Mouse (Mus musculus): Measurements from ENCODE around the gene Sgsm1. TPM values are rescaled to one million over a fixed set of nuclear protein-coding genes. Genes with fewer than 3 reads are reported as not detected.

Gene Sgsm1
- polyA plus RNA-seq, 1 experiment, result 1.8 TPM

DNA sequence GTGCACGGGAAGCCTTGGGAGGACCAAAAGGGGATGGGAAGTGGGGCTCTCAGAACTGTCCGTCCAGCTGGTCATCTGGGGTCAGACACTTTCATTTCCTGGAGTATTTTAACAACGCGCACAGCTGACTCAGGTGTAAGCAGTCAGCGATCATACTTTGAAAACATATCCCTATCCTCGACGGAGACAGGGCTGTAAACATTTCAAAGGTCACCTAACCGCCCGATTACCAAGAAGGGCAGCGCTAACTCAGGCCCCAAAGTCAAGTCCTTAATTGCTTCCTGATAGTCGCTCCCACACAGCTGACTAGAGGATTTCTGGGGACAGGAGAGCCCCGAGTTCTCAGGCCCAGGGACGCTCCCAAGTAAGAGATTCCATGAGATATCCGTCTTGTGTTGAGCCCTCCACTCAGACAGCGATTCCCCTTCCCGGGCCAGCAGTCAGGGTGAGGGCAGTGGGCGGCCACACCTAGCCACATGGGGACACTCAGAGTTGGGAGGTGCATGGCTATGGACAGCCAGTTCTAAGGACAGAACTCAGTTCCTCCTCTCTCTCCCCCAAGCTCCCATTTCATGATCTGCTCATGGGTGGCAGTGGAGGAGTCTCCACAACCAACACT lies 91.9 kb downstream of the Sgsm1 start:
- Histone ChIP-seq H3K4me3 (ENCODE audit: control insufficient read depth, low read depth, low read length) (no peak overlapping the region), H3K4me1 (ENCODE audit: control insufficient read depth, insufficient read depth, low read length) (peaks cover 10% of the 10 kb centered on the region), H3K27ac (ENCODE audit: control insufficient read depth, insufficient read depth, low read depth, low read length) (peak overlapping the region; percentile 11; the same call in 1 of the 2 replicates), H3K36me3 (ENCODE audit: control insufficient read depth, insufficient read depth, low read length) (no peaks in the 10 kb centered on the region), H3K27me3 (ENCODE audit: control insufficient read depth, insufficient read depth, low read length) (no peaks in the 10 kb centered on the region)
- TF ChIP-seq CTCF (IDR thresholded peaks at IDR 0.05; ENCODE audit: control insufficient read depth, insufficient read depth, insufficient replicate concordance, low read depth, low read length) (no peak), POLR2A (IDR thresholded peaks at IDR 0.05; ENCODE audit: control insufficient read depth, low read depth, low read length) (no peak)

DNA sequence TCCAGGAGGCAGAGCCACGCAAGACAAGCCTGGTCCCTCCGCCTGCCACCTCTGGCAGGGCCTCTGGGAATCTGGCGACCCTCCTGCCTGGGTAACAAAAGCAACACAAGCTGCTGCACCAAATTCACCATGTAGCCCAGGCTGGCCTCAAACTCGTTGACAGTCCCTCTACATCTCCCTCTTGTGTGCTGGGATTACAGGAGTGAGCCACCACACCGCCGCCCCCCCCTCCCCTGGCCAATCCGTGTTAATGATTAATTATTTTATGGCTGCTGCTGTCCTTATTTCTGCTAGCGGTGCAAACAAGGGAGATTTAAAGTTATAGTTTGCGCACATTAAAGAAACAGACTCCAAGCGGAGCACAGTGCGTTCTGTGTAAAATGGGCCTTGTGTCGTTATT lies 93.5 kb downstream of the Sgsm1 start:
- H3K4me1 ChIP-seq (ENCODE audit: control insufficient read depth, insufficient read depth, low read length), result peaks cover 10% of the 10 kb centered on the region
- no peak for TF ChIP-seq POLR2A (IDR thresholded peaks at IDR 0.05; ENCODE audit: control insufficient read depth, low read depth, low read length)
- TF ChIP-seq CTCF (IDR thresholded peaks at IDR 0.05; ENCODE audit: control insufficient read depth, insufficient read depth, insufficient replicate concordance, low read depth, low read length), result no peak
- no peak overlapping the region for H3K27ac ChIP-seq (ENCODE audit: control insufficient read depth, insufficient read depth, low read depth, low read length)
- H3K36me3 ChIP-seq (ENCODE audit: control insufficient read depth, insufficient read depth, low read length), result no peaks in the 10 kb centered on the region
- no peaks in the 10 kb centered on the region for H3K27me3 ChIP-seq (ENCODE audit: control insufficient read depth, insufficient read depth, low read length)
- H3K4me3 ChIP-seq (ENCODE audit: control insufficient read depth, low read depth, low read length), result no peak overlapping the region

DNA sequence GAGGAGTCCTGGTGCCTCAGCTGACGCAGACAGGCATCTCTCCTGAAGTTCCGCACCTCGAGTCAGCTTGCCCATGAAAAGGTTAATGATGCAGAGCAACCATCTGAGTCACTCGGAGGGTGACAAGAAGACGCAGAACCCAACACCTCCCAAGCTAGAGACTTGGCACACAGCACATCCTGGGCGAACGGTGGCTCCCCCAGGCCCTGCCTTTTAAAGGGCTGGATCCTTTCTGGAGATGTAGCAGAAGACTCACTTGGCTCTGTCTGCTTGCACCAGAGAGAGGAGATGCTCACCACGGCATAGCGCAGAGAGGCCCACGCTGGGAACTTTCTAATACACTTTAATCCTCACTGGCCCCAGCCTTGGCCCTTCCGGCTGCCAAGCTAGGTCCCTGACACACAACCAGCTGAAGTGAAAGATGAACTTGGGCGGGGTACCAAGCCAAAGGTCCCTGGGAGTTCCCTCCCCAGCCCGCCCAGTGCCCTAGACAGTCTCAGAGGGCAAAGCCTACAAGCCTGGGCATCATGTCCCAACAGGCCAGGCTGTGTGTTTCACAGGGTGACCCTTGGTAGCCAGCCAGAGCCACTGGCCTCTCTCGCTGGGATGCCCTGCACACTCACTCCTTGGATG lies 94.1 kb downstream of the Sgsm1 start:
- Histone ChIP-seq H3K27me3 (ENCODE audit: control insufficient read depth, insufficient read depth, low read length) (no peaks in the 10 kb centered on the region), H3K27ac (ENCODE audit: control insufficient read depth, insufficient read depth, low read depth, low read length) (peak overlapping the region; percentile 32; the same call in 1 of the 2 replicates), H3K36me3 (ENCODE audit: control insufficient read depth, insufficient read depth, low read length) (no peaks in the 10 kb centered on the region), H3K4me3 (ENCODE audit: control insufficient read depth, low read depth, low read length) (no peak overlapping the region), H3K4me1 (ENCODE audit: control insufficient read depth, insufficient read depth, low read length) (peaks cover 10% of the 10 kb centered on the region)
- TF ChIP-seq POLR2A (IDR thresholded peaks at IDR 0.05; ENCODE audit: control insufficient read depth, low read depth, low read length) (no peak), CTCF (IDR thresholded peaks at IDR 0.05; ENCODE audit: control insufficient read depth, insufficient read depth, insufficient replicate concordance, low read depth, low read length) (no peak)

DNA sequence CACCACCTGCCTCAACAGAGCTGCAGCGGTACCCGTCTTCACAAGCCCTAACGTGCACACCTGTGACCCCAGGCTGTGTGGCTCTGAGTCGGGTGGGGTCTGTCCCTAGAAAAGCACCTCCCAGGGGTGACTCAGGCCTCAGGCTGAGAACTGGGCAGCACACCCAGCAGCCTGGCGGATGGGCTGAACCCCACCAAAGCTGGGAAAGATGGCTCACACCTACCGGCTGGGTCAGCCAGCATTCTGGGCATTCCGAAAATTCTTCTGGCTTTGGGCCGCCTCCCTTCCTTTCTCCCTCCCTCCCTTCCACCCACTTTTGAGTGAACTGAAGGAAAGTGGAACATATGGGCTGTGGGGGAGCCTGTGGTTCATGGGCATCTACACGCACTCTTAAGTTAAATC lies 95.0 kb downstream of the Sgsm1 start:
- TF ChIP-seq POLR2A (IDR thresholded peaks at IDR 0.05; ENCODE audit: control insufficient read depth, low read depth, low read length), result no peak
- TF ChIP-seq CTCF (IDR thresholded peaks at IDR 0.05; ENCODE audit: control insufficient read depth, insufficient read depth, insufficient replicate concordance, low read depth, low read length), result no peak
- peaks cover 4% of the 10 kb centered on the region for H3K4me1 ChIP-seq (ENCODE audit: control insufficient read depth, insufficient read depth, low read length)
- 0 out of 2 replicates have a peak overlapping the region, but pooled peaks have one; percentile 32 for H3K27ac ChIP-seq (ENCODE audit: control insufficient read depth, insufficient read depth, low read depth, low read length)
- no peaks in the 10 kb centered on the region for H3K27me3 ChIP-seq (ENCODE audit: control insufficient read depth, insufficient read depth, low read length)
- no peak overlapping the region for H3K4me3 ChIP-seq (ENCODE audit: control insufficient read depth, low read depth, low read length)
- no peaks in the 10 kb centered on the region for H3K36me3 ChIP-seq (ENCODE audit: control insufficient read depth, insufficient read depth, low read length)

- Histone ChIP-seq H3K4me1 (ENCODE audit: control insufficient read depth, insufficient read depth, low read length) (peaks cover 2% of the 10 kb centered on the region; the same call in 1 of the 2 replicates), H3K4me3 (ENCODE audit: control insufficient read depth, low read depth, low read length) (no peak overlapping the region), H3K36me3 (ENCODE audit: control insufficient read depth, insufficient read depth, low read length) (no peaks in the 10 kb centered on the region), H3K27me3 (ENCODE audit: control insufficient read depth, insufficient read depth, low read length) (no peaks in the 10 kb centered on the region), H3K27ac (ENCODE audit: control insufficient read depth, insufficient read depth, low read depth, low read length) (no peak overlapping the region)
- TF ChIP-seq POLR2A (IDR thresholded peaks at IDR 0.05; ENCODE audit: control insufficient read depth, low read depth, low read length) (no peak), CTCF (IDR thresholded peaks at IDR 0.05; ENCODE audit: control insufficient read depth, insufficient read depth, insufficient replicate concordance, low read depth, low read length) (no peak)
Observed at GRCm38 (mm10) chr5:113214455-113214854, 96.1 kb downstream of the Sgsm1 start.

- H3K27ac ChIP-seq (ENCODE audit: control insufficient read depth, insufficient read depth, low read depth, low read length), result no peak overlapping the region
- no peaks in the 10 kb centered on the region for H3K36me3 ChIP-seq (ENCODE audit: control insufficient read depth, insufficient read depth, low read length)
- TF ChIP-seq CTCF (IDR thresholded peaks at IDR 0.05; ENCODE audit: control insufficient read depth, insufficient read depth, insufficient replicate concordance, low read depth, low read length), result no peak
- TF ChIP-seq POLR2A (IDR thresholded peaks at IDR 0.05; ENCODE audit: control insufficient read depth, low read depth, low read length), result no peak
- H3K4me1 ChIP-seq (ENCODE audit: control insufficient read depth, insufficient read depth, low read length), result peaks cover 6% of the 10 kb centered on the region; the same call in 1 of the 2 replicates
- no peak overlapping the region for H3K4me3 ChIP-seq (ENCODE audit: control insufficient read depth, low read depth, low read length)
- no peaks in the 10 kb centered on the region for H3K27me3 ChIP-seq (ENCODE audit: control insufficient read depth, insufficient read depth, low read length)
Observed at GRCm38 (mm10) chr5:113214041-113214440, 96.5 kb downstream of the Sgsm1 start.

GRCm38 (mm10) chr5:113212156-113212835 lies 98.3 kb downstream of the Sgsm1 start:
- Histone ChIP-seq H3K4me1 (ENCODE audit: control insufficient read depth, insufficient read depth, low read length) (peaks cover 12% of the 10 kb centered on the region), H3K27me3 (ENCODE audit: control insufficient read depth, insufficient read depth, low read length) (no peaks in the 10 kb centered on the region), H3K4me3 (ENCODE audit: control insufficient read depth, low read depth, low read length) (no peak overlapping the region), H3K27ac (ENCODE audit: control insufficient read depth, insufficient read depth, low read depth, low read length) (no peak overlapping the region), H3K36me3 (ENCODE audit: control insufficient read depth, insufficient read depth, low read length) (no peaks in the 10 kb centered on the region)
- TF ChIP-seq POLR2A (IDR thresholded peaks at IDR 0.05; ENCODE audit: control insufficient read depth, low read depth, low read length), result no peak
- TF ChIP-seq CTCF (IDR thresholded peaks at IDR 0.05; ENCODE audit: control insufficient read depth, insufficient read depth, insufficient replicate concordance, low read depth, low read length), result no peak

Measured in testis, adult 2 months (tissue).